Mouse (Mus musculus): ENCODE data around the gene Rcn1. TPM values are rescaled to one million over a fixed set of nuclear protein-coding genes. Genes with fewer than 3 reads are reported as not detected.

The Rcn1 gene
- polyA plus RNA-seq (2015; fragmentation: Nextera tagmentation; extraction: Ambion mirVana) = 125 and 137 TPM in 2 replicates

- Histone ChIP-seq H3K4me1 (replicated peaks) (peaks cover 24% of the 10 kb centered on the region), H3K4me3 (replicated peaks) (peak within 1 kb of the TSS; percentile 80), H3K4me2 (replicated peaks) (peak within 1 kb of the TSS; percentile 73), H3K9me3 (no peaks in the 10 kb centered on the region), H3K27me3 (replicated peaks) (no peaks in the 10 kb centered on the region), H3K36me3 (peaks cover 3% of the 10 kb centered on the region), H3K9ac (peak within 1 kb of the TSS; percentile 90), H3K27ac (peak within 1 kb of the TSS; percentile 96)
- under 1% methylated on average over 57 of the region's 57 CpGs for WGBS
- peak; percentile 92 for ATAC-seq
Observed at GRCm38 (mm10) chr2:105399085-105399891, at the start of gene Rcn1. TSS of gene Rcn1 (minus strand) at chr2:105399319.

- H3K4me2 ChIP-seq (replicated peaks) = no peak overlapping the region
- no peaks in the 10 kb centered on the region for H3K36me3 ChIP-seq
- no peak for ATAC-seq
- no peaks in the 10 kb centered on the region for H3K4me1 ChIP-seq (replicated peaks)
- H3K4me3 ChIP-seq (replicated peaks) = no peak overlapping the region
- H3K27me3 ChIP-seq (replicated peaks) = no peaks in the 10 kb centered on the region
- no peak overlapping the region for H3K9ac ChIP-seq
- no peak overlapping the region for H3K27ac ChIP-seq
- no peaks in the 10 kb centered on the region for H3K9me3 ChIP-seq
- WGBS = 47% methylated on average over 3 of the region's 3 CpGs
Observed at GRCm38 (mm10) chr2:105444072-105444471, 45.0 kb upstream of the Rcn1 start.

- no peak for ATAC-seq
- Histone ChIP-seq H3K4me3 (replicated peaks) (no peak overlapping the region), H3K27ac (no peak overlapping the region), H3K4me1 (replicated peaks) (no peaks in the 10 kb centered on the region), H3K36me3 (no peaks in the 10 kb centered on the region), H3K27me3 (replicated peaks) (no peaks in the 10 kb centered on the region), H3K9me3 (no peaks in the 10 kb centered on the region), H3K9ac (no peak overlapping the region), H3K4me2 (replicated peaks) (no peak overlapping the region)
- WGBS = 48% methylated on average over 4 of the region's 4 CpGs
Observed at GRCm38 (mm10) chr2:105439022-105439421, 39.9 kb upstream of the Rcn1 start.

GRCm38 (mm10) chr2:105438525-105438924 lies 39.4 kb upstream of the Rcn1 start:
- ATAC-seq = no peak
- Histone ChIP-seq H3K9ac (no peak overlapping the region), H3K4me1 (replicated peaks) (no peaks in the 10 kb centered on the region), H3K9me3 (no peaks in the 10 kb centered on the region), H3K27ac (no peak overlapping the region), H3K36me3 (no peaks in the 10 kb centered on the region), H3K4me2 (replicated peaks) (no peak overlapping the region), H3K27me3 (replicated peaks) (no peaks in the 10 kb centered on the region), H3K4me3 (replicated peaks) (no peak overlapping the region)
- 72% methylated on average over 2 of the region's 2 CpGs for WGBS

GRCm38 (mm10) chr2:105432927-105433326 lies 33.8 kb upstream of the Rcn1 start:
- Histone ChIP-seq H3K27ac (no peak overlapping the region), H3K27me3 (replicated peaks) (no peaks in the 10 kb centered on the region), H3K4me3 (replicated peaks) (no peak overlapping the region), H3K4me2 (replicated peaks) (peak overlapping the region; percentile 43), H3K9me3 (no peaks in the 10 kb centered on the region), H3K9ac (no peak overlapping the region), H3K4me1 (replicated peaks) (0 out of 2 replicates have a peak, but pooled peaks cover 5% of the 10 kb centered on the region), H3K36me3 (no peaks in the 10 kb centered on the region)
- no peak for ATAC-seq
- 13% methylated on average over 10 of the region's 10 CpGs for WGBS

DNA sequence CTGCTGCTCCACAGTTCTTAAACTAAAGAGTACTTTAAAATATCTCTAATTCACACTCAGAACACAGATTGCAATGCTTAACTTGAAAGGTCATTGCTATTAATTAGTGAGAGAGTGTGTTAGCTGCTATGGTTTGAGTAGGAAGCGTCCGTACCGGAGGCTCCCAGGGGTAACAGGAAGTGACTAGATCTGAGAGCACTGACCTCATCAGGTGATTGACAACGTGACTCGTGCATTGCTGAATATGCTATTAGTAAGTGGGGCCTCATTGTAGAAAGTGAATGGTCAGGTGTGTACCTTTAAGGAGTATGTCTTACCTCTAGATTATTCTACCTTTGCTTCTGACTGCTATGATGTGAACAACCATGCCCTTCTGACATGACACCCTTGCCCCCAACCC lies 31.3 kb upstream of the Rcn1 start:
- Histone ChIP-seq H3K9ac (no peak overlapping the region), H3K4me2 (replicated peaks) (no peak overlapping the region), H3K27ac (no peak overlapping the region), H3K4me3 (replicated peaks) (no peak overlapping the region), H3K4me1 (replicated peaks) (0 out of 2 replicates have a peak, but pooled peaks cover 5% of the 10 kb centered on the region), H3K27me3 (replicated peaks) (no peaks in the 10 kb centered on the region), H3K36me3 (no peaks in the 10 kb centered on the region), H3K9me3 (no peaks in the 10 kb centered on the region)
- WGBS = 82% methylated on average over 5 of the region's 5 CpGs
- ATAC-seq = no peak

DNA sequence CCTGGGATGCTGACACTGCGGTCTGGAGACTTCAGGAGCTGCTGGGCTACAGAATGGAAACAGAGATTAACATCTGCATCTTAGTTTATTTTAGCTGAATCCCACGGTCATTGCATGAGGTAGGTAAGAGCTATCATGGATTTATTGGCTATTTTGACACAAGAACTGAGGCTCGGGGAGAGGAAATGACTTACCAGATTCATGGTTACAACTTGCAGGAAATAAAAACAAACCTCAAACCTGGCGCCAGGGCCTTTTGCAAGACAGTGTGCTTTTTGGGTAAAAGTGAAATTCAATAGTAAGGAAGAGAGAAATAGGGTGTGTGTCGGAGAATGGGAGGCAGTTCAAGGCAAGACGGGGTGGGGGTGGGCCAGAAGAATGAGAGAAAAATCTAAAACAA lies 30.8 kb upstream of the Rcn1 start:
- H3K27me3 ChIP-seq (replicated peaks) = no peaks in the 10 kb centered on the region
- H3K27ac ChIP-seq = no peak overlapping the region
- H3K4me3 ChIP-seq (replicated peaks) = no peak overlapping the region
- no peak overlapping the region for H3K9ac ChIP-seq
- no peak for ATAC-seq
- no peaks in the 10 kb centered on the region for H3K9me3 ChIP-seq
- H3K36me3 ChIP-seq = no peaks in the 10 kb centered on the region
- 52% methylated on average over 6 of the region's 6 CpGs for WGBS
- 0 out of 2 replicates have a peak, but pooled peaks cover 5% of the 10 kb centered on the region for H3K4me1 ChIP-seq (replicated peaks)
- H3K4me2 ChIP-seq (replicated peaks) = no peak overlapping the region

GRCm38 (mm10) chr2:105428467-105428866 lies 29.3 kb upstream of the Rcn1 start:
- no peaks in the 10 kb centered on the region for H3K9me3 ChIP-seq
- no peaks in the 10 kb centered on the region for H3K27me3 ChIP-seq (replicated peaks)
- no peak overlapping the region for H3K4me3 ChIP-seq (replicated peaks)
- H3K27ac ChIP-seq = no peak overlapping the region
- no peak for ATAC-seq
- H3K9ac ChIP-seq = no peak overlapping the region
- WGBS = 22% methylated on average over 6 of the region's 6 CpGs
- H3K36me3 ChIP-seq = no peaks in the 10 kb centered on the region
- H3K4me1 ChIP-seq (replicated peaks) = 0 out of 2 replicates have a peak, but pooled peaks cover 5% of the 10 kb centered on the region
- H3K4me2 ChIP-seq (replicated peaks) = no peak overlapping the region

GRCm38 (mm10) chr2:105428029-105428428 lies 28.9 kb upstream of the Rcn1 start:
- 3% methylated on average over 12 of the region's 12 CpGs for WGBS
- peak; percentile 31; the same call in 1 of the 2 replicates for ATAC-seq
- Histone ChIP-seq H3K4me2 (replicated peaks) (no peak overlapping the region), H3K36me3 (no peaks in the 10 kb centered on the region), H3K4me3 (replicated peaks) (no peak overlapping the region), H3K4me1 (replicated peaks) (0 out of 2 replicates have a peak, but pooled peaks cover 3% of the 10 kb centered on the region), H3K9me3 (no peaks in the 10 kb centered on the region), H3K27ac (no peak overlapping the region), H3K9ac (no peak overlapping the region), H3K27me3 (replicated peaks) (no peaks in the 10 kb centered on the region)

DNA sequence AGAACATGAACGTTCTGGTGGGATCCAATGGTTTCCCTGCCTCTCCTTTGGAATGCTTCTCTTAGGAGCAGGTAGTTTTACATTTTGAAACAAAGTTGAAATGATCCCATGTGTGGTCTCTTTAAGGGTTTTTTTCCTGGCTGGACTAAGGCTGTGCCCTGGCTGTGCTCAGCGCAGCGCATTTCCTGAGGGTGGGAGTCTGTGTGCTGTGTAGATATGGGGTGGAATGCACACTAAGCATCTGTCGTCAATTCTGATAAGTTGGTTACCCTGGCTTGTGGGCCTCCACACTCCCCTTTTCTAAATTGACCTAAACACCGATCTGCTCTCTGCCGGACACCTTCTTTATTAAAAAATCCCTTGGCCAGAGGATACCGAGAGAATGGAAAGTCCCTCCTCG lies 28.3 kb upstream of the Rcn1 start:
- 69% methylated on average over 8 of the region's 8 CpGs for WGBS
- no peaks in the 10 kb centered on the region for H3K27me3 ChIP-seq (replicated peaks)
- H3K9ac ChIP-seq = no peak overlapping the region
- H3K4me3 ChIP-seq (replicated peaks) = no peak overlapping the region
- H3K9me3 ChIP-seq = no peaks in the 10 kb centered on the region
- ATAC-seq = peak; percentile 51; the same call in 1 of the 2 replicates
- H3K4me1 ChIP-seq (replicated peaks) = no peaks in the 10 kb centered on the region
- no peak overlapping the region for H3K4me2 ChIP-seq (replicated peaks)
- no peaks in the 10 kb centered on the region for H3K36me3 ChIP-seq
- H3K27ac ChIP-seq = no peak overlapping the region

GRCm38 (mm10) chr2:105418629-105419227 lies 19.6 kb upstream of the Rcn1 start:
- Histone ChIP-seq H3K27me3 (replicated peaks) (no peaks in the 10 kb centered on the region), H3K9ac (no peak overlapping the region), H3K4me3 (replicated peaks) (no peak overlapping the region), H3K36me3 (no peaks in the 10 kb centered on the region), H3K4me1 (replicated peaks) (no peaks in the 10 kb centered on the region), H3K9me3 (no peaks in the 10 kb centered on the region), H3K4me2 (replicated peaks) (no peak overlapping the region), H3K27ac (no peak overlapping the region)
- no peak for ATAC-seq
- 81% methylated on average over 12 of the region's 12 CpGs for WGBS

DNA sequence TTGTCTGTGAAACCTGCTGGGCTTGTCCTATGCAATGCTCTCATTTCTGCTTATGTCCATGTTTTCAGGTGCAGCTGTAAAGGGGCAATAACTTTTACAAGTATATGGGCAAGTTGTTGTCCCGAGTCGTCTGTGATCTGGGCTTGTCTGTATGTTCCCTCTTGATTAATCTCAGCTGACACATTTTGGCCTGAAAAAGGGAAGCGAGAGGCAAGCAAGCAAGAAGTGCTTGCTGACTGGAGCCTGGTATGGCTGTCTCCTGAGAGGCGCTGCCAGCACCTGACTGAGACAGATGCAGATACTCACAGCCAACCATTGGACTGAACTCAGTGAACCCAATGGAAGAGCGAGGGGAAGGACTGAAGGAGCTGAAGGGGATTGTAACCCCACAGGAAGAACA lies 18.5 kb upstream of the Rcn1 start:
- no peak overlapping the region for H3K4me3 ChIP-seq (replicated peaks)
- H3K9ac ChIP-seq = no peak overlapping the region
- H3K4me1 ChIP-seq (replicated peaks) = no peaks in the 10 kb centered on the region
- no peaks in the 10 kb centered on the region for H3K36me3 ChIP-seq
- 65% methylated on average over 5 of the region's 5 CpGs for WGBS
- ATAC-seq = no peak
- no peak overlapping the region for H3K4me2 ChIP-seq (replicated peaks)
- no peaks in the 10 kb centered on the region for H3K27me3 ChIP-seq (replicated peaks)
- no peaks in the 10 kb centered on the region for H3K9me3 ChIP-seq
- no peak overlapping the region for H3K27ac ChIP-seq

All from intestine, embryonic 15.5 days (tissue).